Mouse (Mus musculus): ENCODE measurements at regions not wholly inside any gene's neighbourhood (a gene's known extent, or its start where the extent isn't known, plus 50 kb on each side); places are given as distances from the start of the nearest gene placed in this dataset.

DNA sequence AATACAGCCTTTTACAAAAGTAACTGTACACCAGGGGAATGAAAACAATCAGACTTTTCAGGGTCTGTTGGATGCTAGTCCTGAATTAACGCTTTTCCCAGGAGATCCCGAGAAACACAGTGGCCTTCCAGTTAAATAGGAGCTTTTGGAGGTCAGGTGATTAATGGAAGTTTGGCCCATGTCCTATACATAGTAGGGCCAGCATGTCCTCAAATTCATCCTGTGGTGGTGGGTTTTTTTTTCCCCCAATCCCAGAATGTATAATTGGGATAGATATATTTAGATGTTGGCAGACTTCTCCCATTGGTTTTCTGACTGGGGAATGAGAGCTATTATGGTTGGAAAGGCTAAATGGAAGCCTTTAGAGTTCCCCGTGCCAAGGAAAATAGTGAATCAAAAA, 77.6 kb downstream of the Cd200 start:
- no peak for DNase-seq

DNA sequence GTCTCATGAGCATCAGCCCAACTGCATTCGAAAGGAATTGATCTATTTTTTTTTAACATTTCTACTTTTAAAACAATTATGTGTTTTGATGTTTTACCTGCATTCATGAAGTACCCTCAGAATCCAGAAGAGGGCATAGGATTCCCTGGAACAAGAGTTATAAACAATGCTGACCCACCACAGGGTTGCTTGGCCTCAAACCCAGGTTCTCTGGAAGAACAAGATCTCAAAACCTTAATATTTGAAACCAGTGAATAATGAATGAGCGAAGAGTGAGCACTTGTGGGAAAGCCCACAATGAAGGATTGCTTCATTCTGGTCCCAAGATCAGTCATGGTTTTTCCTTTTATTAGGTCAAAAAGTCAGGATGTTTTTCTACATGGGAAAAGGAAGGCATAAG, 78.6 kb downstream of the Cd200 start:
- DNase-seq: no peak

DNA sequence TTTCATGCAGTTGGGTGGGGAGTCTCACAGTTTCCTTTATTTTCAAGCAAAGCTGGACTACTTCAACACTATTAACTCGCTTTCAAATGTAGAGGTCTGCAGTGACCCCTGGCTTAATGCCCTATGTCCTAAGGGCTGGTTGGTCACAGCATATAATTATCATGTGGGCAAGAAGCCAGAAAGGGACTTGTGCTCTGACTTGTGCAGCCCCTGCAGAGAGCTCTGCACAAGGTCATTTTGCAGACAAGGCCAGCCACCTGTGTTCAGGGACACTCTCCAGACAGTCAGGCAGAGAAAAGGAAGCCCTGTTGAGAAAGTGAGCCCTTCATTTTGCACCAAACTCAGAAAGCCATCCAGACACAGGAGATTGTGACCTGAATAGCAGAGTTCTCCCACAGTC, 79.1 kb downstream of the Cd200 start:
- peak; percentile 54 for DNase-seq

DNA sequence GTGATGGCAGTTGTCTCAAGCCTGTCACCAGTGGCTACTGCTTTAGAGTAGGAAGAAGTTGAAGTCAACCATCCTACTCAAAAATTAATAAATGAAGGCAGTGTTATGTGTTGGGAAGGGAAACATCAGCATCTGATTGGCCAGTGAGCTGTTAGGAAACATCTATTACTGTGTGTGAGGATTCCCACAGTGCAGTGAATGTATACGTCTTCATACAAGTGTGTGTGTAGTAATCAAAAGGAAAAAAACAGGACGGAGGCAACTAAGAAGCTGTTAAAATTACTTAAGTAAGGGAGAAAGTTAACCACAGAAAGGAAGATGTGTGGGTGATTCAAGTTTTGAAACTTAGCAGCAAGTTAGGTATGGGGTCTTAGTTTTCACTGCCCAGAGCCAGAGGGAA, 81.8 kb downstream of the Cd200 start:
- no peak for DNase-seq

DNA sequence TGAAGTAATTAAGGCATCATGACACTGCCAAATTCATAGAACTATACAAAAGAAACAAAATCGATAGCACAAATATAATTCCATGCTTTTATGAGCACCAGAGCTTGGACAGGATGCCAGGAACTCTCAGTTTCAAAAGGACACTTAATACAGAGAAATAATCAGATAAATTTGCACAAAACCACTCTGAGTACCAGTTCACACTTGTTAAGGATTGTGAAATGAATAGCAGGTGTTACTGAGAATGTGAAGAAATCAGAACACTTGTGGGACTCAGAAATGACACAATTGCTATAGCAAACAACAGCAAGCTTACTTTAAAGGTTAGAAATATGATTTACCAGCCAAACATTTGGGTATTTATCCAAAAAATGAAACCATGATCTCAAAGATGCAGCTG, 87.4 kb downstream of the Btla start:
- DNase-seq: no peak
